ENCODE assay signal across 9 mouse cellular contexts in the genomic region with DNA sequence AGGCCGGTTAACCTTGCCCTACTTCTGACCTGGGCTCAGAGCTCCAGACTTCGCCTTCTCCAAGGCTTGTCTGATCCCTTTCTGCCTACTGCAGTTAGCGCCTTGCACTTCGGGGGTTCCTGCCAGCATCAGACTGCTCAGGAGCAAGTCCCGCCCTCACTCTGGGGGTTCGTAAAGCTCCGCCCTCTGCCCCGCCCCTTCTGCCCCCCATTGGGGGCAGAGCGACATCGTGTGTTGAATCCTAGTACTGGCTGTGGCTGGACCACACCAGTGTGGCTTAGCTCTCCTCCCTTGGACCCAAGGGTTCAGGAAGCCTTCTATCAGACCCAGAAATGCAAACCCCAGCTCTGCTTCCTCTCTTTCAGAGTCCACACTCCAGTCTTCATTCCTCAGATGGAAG. TPM values are rescaled to one million over a fixed set of nuclear protein-coding genes. Genes with fewer than 3 reads are reported as not detected.
DNase-seq lines count a peak whose midpoint lies in the region; ATAC-seq and TF ChIP-seq lines count a peak whose summit lies in the region.
"Had no signal": no experiment of that assay in that cellular context is flagged by ENCODE, and none has a peak within 500 bp of the region (broad histone marks: within the 10 kb centered on the region; RNA-seq: fewer than 3 reads in every experiment).

A gene (minus strand): TSS at position 135 of the 400 bp plus-strand sequence.

- no peaks in the 10 kb centered on the region for H3K36me3 ChIP-seq in forebrain, embryonic 14.5 days (ENCODE audit: control insufficient read depth, insufficient read depth, low read length)
- H3K36me3 ChIP-seq in liver, embryonic 15.5 days (replicated peaks): no peaks in the 10 kb centered on the region
- H3K36me3 ChIP-seq in neural tube, embryonic 13.5 days: no peaks in the 10 kb centered on the region
- H3K36me3 ChIP-seq in stomach, postnatal 0 days (ENCODE audit: control insufficient read depth, insufficient read depth, low read length): no peaks in the 10 kb centered on the region

- TF ChIP-seq CTCF in stomach, postnatal 0 days (IDR thresholded peaks at IDR 0.05; ENCODE audit: low read depth): peak; percentile 89

- intact Hi-C loops in heart, postnatal 10 days (cut with DNase I): no loop called here

- TF ChIP-seq EP300 in stomach, postnatal 0 days (optimal IDR thresholded peaks at IDR 0.05): no peak

- no peaks in the 10 kb centered on the region for H3K9me3 ChIP-seq in forebrain, embryonic 14.5 days (replicated peaks; ENCODE audit: control insufficient read depth, low read length)
- no peaks in the 10 kb centered on the region for H3K9me3 ChIP-seq in liver, embryonic 15.5 days (replicated peaks)
- H3K9me3 ChIP-seq in neural tube, embryonic 13.5 days: no peaks in the 10 kb centered on the region
- H3K9me3 ChIP-seq in stomach, postnatal 0 days (ENCODE audit: control insufficient read depth, low read length): no peaks in the 10 kb centered on the region

- H3K4me3 ChIP-seq in brown adipose tissue, adult 24 weeks (ENCODE audit: insufficient read depth, low read depth, low read length): peak within 1 kb of the TSS; percentile 32
- no peak within 1 kb of the TSS for H3K4me3 ChIP-seq in forebrain, embryonic 14.5 days (ENCODE audit: low read depth, low read length)
- H3K4me3 ChIP-seq in liver, embryonic 15.5 days (replicated peaks): no peak within 1 kb of the TSS
- H3K4me3 ChIP-seq in neural tube, embryonic 13.5 days: no peak within 1 kb of the TSS
- no peak within 1 kb of the TSS for H3K4me3 ChIP-seq in stomach, postnatal 0 days (ENCODE audit: low read depth, low read length)
- H3K4me3 ChIP-seq: erythroblast, embryonic 14.5 days had no signal

- peak; percentile 96 for ATAC-seq in CD4-positive, CD25-positive, alpha-beta regulatory T cell, adult 4 months
- peak; percentile 66 for ATAC-seq in forebrain, embryonic 14.5 days
- ATAC-seq in liver, embryonic 15.5 days (ENCODE audit: insufficient read depth): peak; percentile 52
- peak; percentile 63; the same call in 1 of the 2 replicates for ATAC-seq in neural tube, embryonic 13.5 days (ENCODE audit: low read depth)
- ATAC-seq in stomach, postnatal 0 days (ENCODE audit: low FRiP score, low TSS enrichment): peak; percentile 94

- peak; percentile 66 for DNase-seq in forebrain, embryonic 14.5 days (ENCODE audit: low spot score)
- DNase-seq in heart, postnatal 10 days: peak; percentile 85 to 91
- DNase-seq in kidney, postnatal 4 days: peak; percentile 90 to 91
- DNase-seq in stomach, postnatal 0 days (ENCODE audit: low spot score): peak; percentile 86

- no peaks in the 10 kb centered on the region for H3K4me1 ChIP-seq in brown adipose tissue, adult 24 weeks (ENCODE audit: control insufficient read depth, insufficient read depth, insufficient read length, low read length)
- H3K4me1 ChIP-seq in forebrain, embryonic 14.5 days (ENCODE audit: control insufficient read depth, insufficient read depth, low read length): no peaks in the 10 kb centered on the region
- H3K4me1 ChIP-seq in liver, embryonic 15.5 days (replicated peaks): 0 out of 2 replicates have a peak, but pooled peaks cover 2% of the 10 kb centered on the region
- H3K4me1 ChIP-seq in neural tube, embryonic 13.5 days (replicated peaks): no peaks in the 10 kb centered on the region
- H3K4me1 ChIP-seq in stomach, postnatal 0 days (replicated peaks; ENCODE audit: control insufficient read depth, insufficient read depth): peaks cover 4% of the 10 kb centered on the region; the same call in 1 of the 2 replicates

- no peak within 1 kb of the TSS for H3K9ac ChIP-seq in forebrain, embryonic 14.5 days (ENCODE audit: low read length)
- H3K9ac ChIP-seq in liver, embryonic 15.5 days: no peak within 1 kb of the TSS
- H3K9ac ChIP-seq in neural tube, embryonic 13.5 days: no peak within 1 kb of the TSS
- H3K9ac ChIP-seq in stomach, postnatal 0 days (ENCODE audit: low read length): 0 out of 2 replicates have a peak within 1 kb of the TSS, but pooled peaks have one; percentile 8

- H3K27ac ChIP-seq in brown adipose tissue, adult 24 weeks (replicated peaks; ENCODE audit: low read depth, low read length): no peak within 1 kb of the TSS
- H3K27ac ChIP-seq in forebrain, embryonic 14.5 days (ENCODE audit: low read depth, low read length): no peak within 1 kb of the TSS
- no peak within 1 kb of the TSS for H3K27ac ChIP-seq in liver, embryonic 15.5 days (replicated peaks)
- H3K27ac ChIP-seq in neural tube, embryonic 13.5 days (replicated peaks): no peak within 1 kb of the TSS
- H3K27ac ChIP-seq in stomach, postnatal 0 days (replicated peaks): no peak within 1 kb of the TSS

- no peaks in the 10 kb centered on the region for H3K27me3 ChIP-seq in forebrain, embryonic 14.5 days (replicated peaks; ENCODE audit: control insufficient read depth, insufficient read depth, low read length)
- H3K27me3 ChIP-seq in liver, embryonic 15.5 days: no peaks in the 10 kb centered on the region
- no peaks in the 10 kb centered on the region; the same call in 1 of the 2 replicates for H3K27me3 ChIP-seq in neural tube, embryonic 13.5 days
- no peaks in the 10 kb centered on the region for H3K27me3 ChIP-seq in stomach, postnatal 0 days (ENCODE audit: control insufficient read depth, insufficient read depth, low read length)

- no peak within 1 kb of the TSS for H3K4me2 ChIP-seq in forebrain, embryonic 14.5 days (ENCODE audit: low read length)
- peak within 1 kb of the TSS; percentile 20; the same call in 1 of the 2 replicates for H3K4me2 ChIP-seq in liver, embryonic 15.5 days
- H3K4me2 ChIP-seq in neural tube, embryonic 13.5 days: 0 out of 2 replicates have a peak within 1 kb of the TSS, but pooled peaks have one; percentile 14
- H3K4me2 ChIP-seq in stomach, postnatal 0 days (replicated peaks; ENCODE audit: low read depth): peak within 1 kb of the TSS; percentile 31; the same call in 1 of the 2 replicates

- 5% methylated on average over 10 of the region's 10 CpGs for WGBS in forebrain, embryonic 14.5 days
- WGBS in liver, embryonic 15.5 days (ENCODE audit: insufficient replicate concordance): 2% methylated on average over 10 of the region's 10 CpGs
- 10% methylated on average over 10 of the region's 10 CpGs for WGBS in neural tube, embryonic 13.5 days
- WGBS in stomach, postnatal 0 days: 3% methylated on average over 10 of the region's 10 CpGs

RNA-seq across cellular contexts. Expression of the gene that starts here (rescaled TPM):
- not detected for polyA plus RNA-seq in CD4-positive, CD25-positive, alpha-beta regulatory T cell, adult 4 months (2017; shearing (Covaris generic))
- polyA plus RNA-seq in brown adipose tissue, adult 24 weeks (2012; ENCODE audit: insufficient read depth, insufficient read length, missing spikeins): 5.4 and 8.1 TPM in 2 replicates
- polyA plus RNA-seq in forebrain, embryonic 14.5 days (2014; fragmentation: Nextera tagmentation; extraction: Ambion mirVana): not detected in 2 replicates
- 1 to 10 TPM; 7.2 to 9.0 TPM for total RNA-seq in heart, postnatal 10 days (2021)
- 0.07 TPM in 1 of 2 replicates, not detected in the other for polyA plus RNA-seq in liver, embryonic 15.5 days (2015; fragmentation: Nextera tagmentation; extraction: Ambion mirVana)
- polyA plus RNA-seq in neural tube, embryonic 13.5 days (2015; fragmentation: Nextera tagmentation; extraction: Ambion mirVana): not detected in 2 replicates
- polyA plus RNA-seq in stomach, postnatal 0 days (2015; fragmentation: Nextera tagmentation; extraction: Ambion mirVana): 0.15 TPM in 1 of 2 replicates, not detected in the other
- polyA plus RNA-seq: erythroblast, embryonic 14.5 days had no signal

Comparison
In these comparisons a context has a peak if more than half of its experiments do, and no peak if none do; other contexts are left out.
1. Peak in ATAC-seq in CD4-positive, CD25-positive, alpha-beta regulatory T cell, adult 4 months; RNA of the gene not detected or under 1 TPM.
2. Peak in DNase-seq and ATAC-seq in forebrain, embryonic 14.5 days; RNA of the gene not detected or under 1 TPM.
3. Peak in ATAC-seq and H3K4me2 ChIP-seq in liver, embryonic 15.5 days; RNA of the gene not detected or under 1 TPM.
4. Peak in ATAC-seq and H3K4me2 ChIP-seq in neural tube, embryonic 13.5 days; RNA of the gene not detected or under 1 TPM.
5. Peak in DNase-seq, ATAC-seq, H3K9ac ChIP-seq and H3K4me2 ChIP-seq in stomach, postnatal 0 days; RNA of the gene not detected or under 1 TPM.